In the genomic region with DNA sequence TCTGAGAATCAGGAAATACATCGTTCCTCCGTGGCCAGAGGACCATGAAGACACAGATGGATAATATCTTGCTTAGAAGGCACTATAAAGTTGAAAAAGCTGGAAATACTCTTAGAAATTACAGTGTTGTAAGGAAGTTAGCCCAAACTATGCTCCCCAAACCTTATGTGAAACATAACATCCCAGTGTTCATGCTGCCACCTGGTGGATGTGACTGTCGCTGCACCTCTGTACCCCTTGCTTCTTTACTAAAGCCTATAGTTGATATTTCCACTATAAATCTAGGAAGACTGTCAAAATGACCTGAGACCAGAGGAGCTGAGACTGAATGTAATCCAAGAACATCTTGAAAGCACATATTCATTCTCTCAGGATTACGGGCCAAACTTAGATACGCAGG, we compare ENCODE assay signal across 9 mouse cellular contexts. TPM values are rescaled to one million over a fixed set of nuclear protein-coding genes. Genes with fewer than 3 reads are reported as not detected.
DNase-seq lines count a peak whose midpoint lies in the region; ATAC-seq and TF ChIP-seq lines count a peak whose summit lies in the region.
"Had no signal": no experiment of that assay in that cellular context is flagged by ENCODE, and none has a peak within 500 bp of the region (broad histone marks: within the 10 kb centered on the region; RNA-seq: fewer than 3 reads in every experiment).

No protein-coding gene starts in this region.

- no peaks in the 10 kb centered on the region for H3K27me3 ChIP-seq in kidney, postnatal 0 days (ENCODE audit: insufficient read depth, low read length)
- no peaks in the 10 kb centered on the region for H3K27me3 ChIP-seq in liver, adult 2 months (ENCODE audit: control insufficient read depth, insufficient read depth, low read length)

- H3K4me1 ChIP-seq in kidney, postnatal 0 days (replicated peaks; ENCODE audit: insufficient read depth, low read length), result no peaks in the 10 kb centered on the region
- peaks cover 28% of the 10 kb centered on the region for H3K4me1 ChIP-seq in liver, adult 2 months (ENCODE audit: control insufficient read depth, insufficient read depth, low read length)
- H3K4me1 ChIP-seq: limb, embryonic 13.5 days had no signal

- 21% methylated on average over 5 of the region's 5 CpGs for WGBS in kidney, postnatal 0 days
- WGBS in liver, adult 2 months, result 28% methylated on average over 5 of the region's 5 CpGs

- H3K79me2 ChIP-seq in liver, adult 2 months (ENCODE audit: control insufficient read depth, insufficient read depth, low read length), result no peaks in the 10 kb centered on the region

- no peak overlapping the region for H3K9ac ChIP-seq in kidney, postnatal 0 days (ENCODE audit: low read depth, low read length)
- no peak overlapping the region for H3K9ac ChIP-seq in liver, adult 2 months (ENCODE audit: low read depth, low read length)
- H3K9ac ChIP-seq: limb, embryonic 13.5 days had no signal

- ATAC-seq in frontal cortex, adult (ENCODE audit: low TSS enrichment), result peak; percentile 89
- no peak for ATAC-seq in kidney, postnatal 0 days (replicated peaks; ENCODE audit: low FRiP score, low read depth)

- H3K27ac ChIP-seq in kidney, postnatal 0 days, result no peak overlapping the region
- H3K27ac ChIP-seq in liver, adult 2 months (replicated peaks; ENCODE audit: insufficient read depth, low read depth, low read length), result no peak overlapping the region
- H3K27ac ChIP-seq: limb, embryonic 13.5 days had no signal

- DNase-seq in 3T3-L1 (ENCODE audit: low read depth, low spot score), result peak; percentile 89
- peak; percentile 59 to 70 for DNase-seq in CD8-positive naive resting alpha-beta T cell, adult 2 months (ENCODE audit: low read depth in 2 of 2, low spot score in 2 of 2)
- peak; percentile 34 for DNase-seq in brain, embryonic 18.5 days (ENCODE audit: low read depth, low spot score)
- peak; percentile 87 for DNase-seq in kidney, postnatal 0 days (ENCODE audit: low spot score)
- DNase-seq in liver, adult 2 months (ENCODE audit: extremely low read depth, low read depth, low spot score), result peak; percentile 62
- DNase-seq in right cerebral cortex, adult 2 months (ENCODE audit: low spot score in 2 of 2), result peak; percentile 91 to 92
- DNase-seq in urinary bladder, postnatal 10 days (ENCODE audit: low spot score), result peak; percentile 31

- peak; percentile 96 for TF ChIP-seq CTCF in kidney, postnatal 0 days (IDR thresholded peaks at IDR 0.05; ENCODE audit: low read depth)
- peak; percentile 73; the same call in 1 of the 2 replicates for TF ChIP-seq CTCF in liver, adult 2 months (IDR thresholded peaks at IDR 0.05; ENCODE audit: low read depth, low read length)

- no peak overlapping the region for H3K4me3 ChIP-seq in kidney, postnatal 0 days (replicated peaks; ENCODE audit: low read depth, low read length)
- H3K4me3 ChIP-seq in liver, adult 2 months (ENCODE audit: insufficient read depth, low read depth, low read length), result no peak overlapping the region
- H3K4me3 ChIP-seq: limb, embryonic 13.5 days had no signal

- H3K4me2 ChIP-seq in kidney, postnatal 0 days (ENCODE audit: low read length), result no peak overlapping the region
- H3K4me2 ChIP-seq: limb, embryonic 13.5 days had no signal

- no peaks in the 10 kb centered on the region for H3K9me3 ChIP-seq in kidney, postnatal 0 days (replicated peaks; ENCODE audit: low read length)
- H3K9me3 ChIP-seq: limb, embryonic 13.5 days had no signal

- H3K36me3 ChIP-seq in kidney, postnatal 0 days (ENCODE audit: insufficient read depth, low read length), result no peaks in the 10 kb centered on the region
- no peaks in the 10 kb centered on the region for H3K36me3 ChIP-seq in liver, adult 2 months (ENCODE audit: control insufficient read depth, insufficient read depth, low read length)
- H3K36me3 ChIP-seq: limb, embryonic 13.5 days had no signal

- no peak for TF ChIP-seq POLR2A in liver, adult 2 months (IDR thresholded peaks at IDR 0.05; ENCODE audit: extremely low read depth, insufficient read depth, low read length)

RNA-seq across cellular contexts. Expression of a gene that starts 7.5 kb away (rescaled TPM):
- 1.5 and 1.7 TPM in 2 replicates for polyA plus RNA-seq in kidney, postnatal 0 days (2015; fragmentation: Nextera tagmentation; extraction: Ambion mirVana)
- 1,058 and 3,004 TPM in 2 replicates for total RNA-seq in liver, adult 2 months (2014; rRNA removed)
- 2,463 and 2,494 TPM in 2 replicates for polyA plus RNA-seq in liver, adult 2 months (2012; rRNA removed)
- polyA plus RNA-seq: limb, embryonic 13.5 days had no signal

RNA-seq across cellular contexts. Expression of a gene that starts 14.3 kb away (rescaled TPM):
- polyA plus RNA-seq in kidney, postnatal 0 days (2015; fragmentation: Nextera tagmentation; extraction: Ambion mirVana), result 14.4 and 14.9 TPM in 2 replicates
- 6.5 and 8.9 TPM in 2 replicates for total RNA-seq in liver, adult 2 months (2014; rRNA removed)
- 9.7 and 9.8 TPM in 2 replicates for polyA plus RNA-seq in liver, adult 2 months (2012; rRNA removed)

RNA-seq across cellular contexts. Expression of a gene that starts 30.4 kb away (rescaled TPM):
- polyA plus RNA-seq in kidney, postnatal 0 days (2015; fragmentation: Nextera tagmentation; extraction: Ambion mirVana), result 0.33 TPM in 1 of 2 replicates, not detected in the other
- total RNA-seq in liver, adult 2 months (2014; rRNA removed), result not detected in 2 replicates
- polyA plus RNA-seq in liver, adult 2 months (2012; rRNA removed), result not detected in 2 replicates
- polyA plus RNA-seq: limb, embryonic 13.5 days had no signal

RNA-seq across cellular contexts. Expression of a gene that starts 35.5 kb away (rescaled TPM):
- polyA plus RNA-seq in kidney, postnatal 0 days (2015; fragmentation: Nextera tagmentation; extraction: Ambion mirVana), result 3.5 and 6.6 TPM in 2 replicates
- total RNA-seq in liver, adult 2 months (2014; rRNA removed), result 40.9 and 46.0 TPM in 2 replicates
- polyA plus RNA-seq in liver, adult 2 months (2012; rRNA removed), result 8.0 and 19.9 TPM in 2 replicates

Comparison
In these comparisons a context has a peak if more than half of its experiments do, and no peak if none do; other contexts are left out.
1. DNase-seq: peak in every context shown above with its lines; median percentile 92 in right cerebral cortex, adult 2 months; 89 in 3T3-L1; 87 in kidney, postnatal 0 days; 64 in CD8-positive naive resting alpha-beta T cell, adult 2 months; 62 in liver, adult 2 months; 34 in brain, embryonic 18.5 days; 31 in urinary bladder, postnatal 10 days.
2. RNA of a gene that starts 7.5 kb away (polyA plus RNA-seq): 2,463 to 2,494 TPM in liver, adult 2 months; 1.5 to 1.7 TPM in kidney, postnatal 0 days; every median in the first group is over 100 times any median in the second.